Mouse (Mus musculus): ENCODE results near the gene Mctp2. TPM values are rescaled to one million over a fixed set of nuclear protein-coding genes. Genes with fewer than 3 reads are reported as not detected.

Mctp2 gene
- polyA plus RNA-seq, 1 experiment from 2014 or later = 1.4 TPM

- no peak for TF ChIP-seq CTCF (IDR thresholded peaks at IDR 0.05; ENCODE audit: low read depth)
- TF ChIP-seq EP300 (optimal IDR thresholded peaks at IDR 0.05) = no peak
- 69% methylated on average over 3 of the region's 3 CpGs for WGBS
- ATAC-seq (ENCODE audit: low FRiP score, low TSS enrichment) = no peak
- no peak overlapping the region for H3K27ac ChIP-seq (replicated peaks)
- H3K9ac ChIP-seq (ENCODE audit: low read length) = no peak overlapping the region
- H3K4me3 ChIP-seq (ENCODE audit: low read depth, low read length) = no peak overlapping the region
- no peaks in the 10 kb centered on the region for H3K27me3 ChIP-seq (ENCODE audit: control insufficient read depth, insufficient read depth, low read length)
- DNase-seq (ENCODE audit: low spot score) = no peak
- no peaks in the 10 kb centered on the region for H3K9me3 ChIP-seq (ENCODE audit: control insufficient read depth, low read length)
- no peaks in the 10 kb centered on the region for H3K36me3 ChIP-seq (ENCODE audit: control insufficient read depth, insufficient read depth, low read length)
- no peaks in the 10 kb centered on the region for H3K4me1 ChIP-seq (replicated peaks; ENCODE audit: control insufficient read depth, insufficient read depth)
- H3K4me2 ChIP-seq (replicated peaks; ENCODE audit: low read depth) = no peak overlapping the region
Measured at GRCm38 (mm10) chr7:72119713-72120112, 186.7 kb downstream of the Mctp2 start.

DNA sequence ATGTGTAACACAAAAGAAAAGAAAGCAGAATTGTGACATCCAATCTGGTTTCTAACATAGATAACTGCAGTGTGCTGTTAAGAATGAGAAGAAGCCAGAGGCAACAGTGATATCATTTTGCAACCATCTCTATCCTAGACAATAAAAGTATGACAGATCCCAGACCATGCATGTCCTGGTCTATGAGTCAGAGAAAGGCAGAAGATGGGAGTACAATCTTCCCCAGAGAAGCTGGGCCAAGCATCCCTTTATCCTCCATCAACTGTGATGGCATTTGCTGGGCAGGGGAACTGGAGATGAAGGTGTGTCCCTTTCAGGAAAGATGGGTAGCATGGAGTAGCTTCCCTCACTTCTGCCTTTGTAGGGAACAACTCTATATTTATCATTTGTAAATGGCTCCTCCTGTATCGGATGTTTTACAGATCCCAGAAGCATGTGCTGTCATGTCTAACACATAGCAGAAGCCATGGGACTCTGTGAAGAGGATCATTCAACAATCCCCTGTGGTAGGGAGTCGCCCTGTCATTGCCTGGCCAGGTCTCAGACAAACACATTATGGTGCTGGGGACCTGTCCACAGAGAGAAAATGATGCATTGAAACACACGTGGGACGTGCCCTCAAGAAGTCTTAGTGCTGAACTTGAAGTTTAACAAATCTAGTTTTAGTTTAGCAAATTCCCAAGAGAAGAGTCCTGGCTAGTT is 188.9 kb downstream of the Mctp2 start:
- no peaks in the 10 kb centered on the region for H3K4me1 ChIP-seq (replicated peaks; ENCODE audit: control insufficient read depth, insufficient read depth)

GRCm38 (mm10) chr7:72115073-72115472 is 191.3 kb downstream of the Mctp2 start:
- TF ChIP-seq EP300 (optimal IDR thresholded peaks at IDR 0.05) (no peak), CTCF (IDR thresholded peaks at IDR 0.05; ENCODE audit: low read depth) (no peak)
- Histone ChIP-seq H3K9ac (ENCODE audit: low read length) (no peak overlapping the region), H3K9me3 (ENCODE audit: control insufficient read depth, low read length) (no peaks in the 10 kb centered on the region), H3K4me2 (replicated peaks; ENCODE audit: low read depth) (no peak overlapping the region), H3K27me3 (ENCODE audit: control insufficient read depth, insufficient read depth, low read length) (no peaks in the 10 kb centered on the region), H3K27ac (replicated peaks) (no peak overlapping the region), H3K4me1 (replicated peaks; ENCODE audit: control insufficient read depth, insufficient read depth) (no peaks in the 10 kb centered on the region), H3K4me3 (ENCODE audit: low read depth, low read length) (no peak overlapping the region), H3K36me3 (ENCODE audit: control insufficient read depth, insufficient read depth, low read length) (no peaks in the 10 kb centered on the region)
- ATAC-seq (ENCODE audit: low FRiP score, low TSS enrichment) (no peak), DNase-seq (ENCODE audit: low spot score) (no peak)
- 80% methylated on average over 2 of the region's 2 CpGs for whole genome bisulfite sequencing

More for the DNA sequence above, 188.9 kb downstream of the Mctp2 start:
- H3K9ac ChIP-seq (ENCODE audit: low read length) = no peak overlapping the region
- 54% methylated on average over 4 of the region's 4 CpGs for WGBS
- no peaks in the 10 kb centered on the region for H3K9me3 ChIP-seq (ENCODE audit: control insufficient read depth, low read length)
- no peak overlapping the region for H3K4me2 ChIP-seq (replicated peaks; ENCODE audit: low read depth)
- H3K27me3 ChIP-seq (ENCODE audit: control insufficient read depth, insufficient read depth, low read length) = no peaks in the 10 kb centered on the region
- TF ChIP-seq EP300 (optimal IDR thresholded peaks at IDR 0.05) = no peak
- no peak for TF ChIP-seq CTCF (IDR thresholded peaks at IDR 0.05; ENCODE audit: low read depth)
- no peaks in the 10 kb centered on the region for H3K36me3 ChIP-seq (ENCODE audit: control insufficient read depth, insufficient read depth, low read length)
- no peak for ATAC-seq (ENCODE audit: low FRiP score, low TSS enrichment)
- no peak overlapping the region for H3K27ac ChIP-seq (replicated peaks)
- no peak for DNase-seq (ENCODE audit: low spot score)
- H3K4me3 ChIP-seq (ENCODE audit: low read depth, low read length) = no peak overlapping the region

GRCm38 (mm10) chr7:72110578-72110977 is 195.8 kb downstream of the Mctp2 start:
- Histone ChIP-seq H3K4me2 (replicated peaks; ENCODE audit: low read depth) (no peak overlapping the region), H3K27me3 (ENCODE audit: control insufficient read depth, insufficient read depth, low read length) (no peaks in the 10 kb centered on the region), H3K36me3 (ENCODE audit: control insufficient read depth, insufficient read depth, low read length) (no peaks in the 10 kb centered on the region), H3K4me1 (replicated peaks; ENCODE audit: control insufficient read depth, insufficient read depth) (no peaks in the 10 kb centered on the region), H3K27ac (replicated peaks) (no peak overlapping the region), H3K9ac (ENCODE audit: low read length) (no peak overlapping the region), H3K4me3 (ENCODE audit: low read depth, low read length) (no peak overlapping the region), H3K9me3 (ENCODE audit: control insufficient read depth, low read length) (no peaks in the 10 kb centered on the region)
- DNase-seq (ENCODE audit: low spot score) (no peak), ATAC-seq (ENCODE audit: low FRiP score, low TSS enrichment) (no peak)
- 52% methylated on average over 6 of the region's 6 CpGs for WGBS
- TF ChIP-seq EP300 (optimal IDR thresholded peaks at IDR 0.05) (no peak), CTCF (IDR thresholded peaks at IDR 0.05; ENCODE audit: low read depth) (no peak)

DNA sequence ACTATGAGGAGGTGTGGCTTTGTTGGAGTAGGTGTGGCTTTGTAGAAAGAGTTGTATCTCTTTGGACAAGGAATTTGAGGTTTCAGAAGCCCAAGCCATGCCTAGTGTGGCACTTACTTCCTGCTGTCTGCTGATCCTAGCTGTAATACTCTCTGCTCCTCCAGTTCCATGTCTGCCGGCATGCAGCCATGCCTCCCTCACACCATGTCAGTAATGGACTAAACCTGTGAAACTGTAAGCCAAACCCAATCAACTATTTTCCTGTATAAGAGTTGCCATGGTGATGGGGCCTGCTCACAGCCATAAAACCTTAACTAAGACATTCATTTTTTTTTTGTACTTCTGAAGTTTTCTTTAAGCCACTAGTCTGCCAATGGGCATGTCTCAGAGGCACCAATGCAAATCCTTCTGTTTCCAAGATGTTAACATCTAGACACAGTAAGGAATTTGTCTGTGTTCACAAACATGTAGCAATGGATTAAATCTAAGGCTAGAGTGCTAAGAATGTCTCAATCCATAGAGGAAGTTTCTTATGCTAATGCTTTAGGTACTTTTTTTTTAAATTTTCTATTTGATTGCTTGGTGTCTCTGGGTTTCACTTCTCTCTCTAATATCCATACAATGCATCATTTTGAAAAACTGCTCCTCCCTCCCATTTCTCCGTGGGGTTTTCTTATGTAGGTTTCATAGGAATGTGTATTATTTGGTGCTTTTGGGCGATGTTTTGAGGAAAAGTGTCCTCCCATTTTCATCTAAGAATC is 197.6 kb downstream of the Mctp2 start:
- ATAC-seq (ENCODE audit: low FRiP score, low TSS enrichment) = no peak
- DNase-seq (ENCODE audit: low spot score) = no peak
- Histone ChIP-seq H3K4me2 (replicated peaks; ENCODE audit: low read depth) (no peak overlapping the region), H3K36me3 (ENCODE audit: control insufficient read depth, insufficient read depth, low read length) (no peaks in the 10 kb centered on the region), H3K9me3 (ENCODE audit: control insufficient read depth, low read length) (no peaks in the 10 kb centered on the region), H3K4me1 (replicated peaks; ENCODE audit: control insufficient read depth, insufficient read depth) (no peaks in the 10 kb centered on the region), H3K27me3 (ENCODE audit: control insufficient read depth, insufficient read depth, low read length) (no peaks in the 10 kb centered on the region), H3K9ac (ENCODE audit: low read length) (no peak overlapping the region), H3K27ac (replicated peaks) (no peak overlapping the region), H3K4me3 (ENCODE audit: low read depth, low read length) (no peak overlapping the region)
- WGBS = 88% methylated on average over 3 of the region's 3 CpGs
- no peak for TF ChIP-seq CTCF (IDR thresholded peaks at IDR 0.05; ENCODE audit: low read depth)
- TF ChIP-seq EP300 (optimal IDR thresholded peaks at IDR 0.05) = no peak

- no peak for DNase-seq (ENCODE audit: low spot score)
- H3K4me1 ChIP-seq (replicated peaks; ENCODE audit: control insufficient read depth, insufficient read depth) = no peaks in the 10 kb centered on the region
- H3K9me3 ChIP-seq (ENCODE audit: control insufficient read depth, low read length) = no peaks in the 10 kb centered on the region
- no peaks in the 10 kb centered on the region for H3K27me3 ChIP-seq (ENCODE audit: control insufficient read depth, insufficient read depth, low read length)
- no peak for ATAC-seq (ENCODE audit: low FRiP score, low TSS enrichment)
- H3K27ac ChIP-seq (replicated peaks) = no peak overlapping the region
- no peak overlapping the region for H3K4me3 ChIP-seq (ENCODE audit: low read depth, low read length)
- no peaks in the 10 kb centered on the region for H3K36me3 ChIP-seq (ENCODE audit: control insufficient read depth, insufficient read depth, low read length)
- H3K9ac ChIP-seq (ENCODE audit: low read length) = no peak overlapping the region
- no peak for TF ChIP-seq EP300 (optimal IDR thresholded peaks at IDR 0.05)
- TF ChIP-seq CTCF (IDR thresholded peaks at IDR 0.05; ENCODE audit: low read depth) = peak; percentile 45
- WGBS = 66% methylated on average over 6 of the region's 6 CpGs
- no peak overlapping the region for H3K4me2 ChIP-seq (replicated peaks; ENCODE audit: low read depth)
Measured at GRCm38 (mm10) chr7:72104170-72104569, 202.2 kb downstream of the Mctp2 start.
